In the genomic region with DNA sequence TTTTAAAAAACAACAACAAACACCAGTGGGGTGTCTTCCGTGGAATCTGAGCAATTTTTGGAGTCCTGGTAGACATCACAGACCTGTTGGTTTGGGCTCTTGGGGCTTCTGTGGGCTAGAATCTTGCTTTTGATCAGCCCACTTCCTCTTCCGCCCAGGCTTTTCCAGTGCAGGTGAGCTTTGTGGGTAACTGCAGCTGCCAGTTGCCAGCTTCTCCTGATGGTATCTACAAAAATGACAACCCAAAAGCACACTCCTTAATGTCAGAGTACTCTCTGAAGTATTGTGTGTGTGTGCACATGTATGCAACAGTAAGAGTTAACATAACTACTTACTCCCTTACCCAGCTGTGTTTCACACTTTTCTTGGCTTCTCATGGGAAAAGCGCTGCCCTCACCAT, we compare ENCODE assay signal across 29 mouse cellular contexts. TPM values are rescaled to one million over a fixed set of nuclear protein-coding genes. Genes with fewer than 3 reads are reported as not detected.
DNase-seq lines count a peak whose midpoint lies in the region; ATAC-seq and TF ChIP-seq lines count a peak whose summit lies in the region.
"Had no signal": no experiment of that assay in that cellular context is flagged by ENCODE, and none has a peak within 500 bp of the region (broad histone marks: within the 10 kb centered on the region; RNA-seq: fewer than 3 reads in every experiment).

No protein-coding gene starts in this region.

- H3K27ac ChIP-seq in forebrain, postnatal 0 days (ENCODE audit: low read depth, low read length): no peak overlapping the region
- no peak overlapping the region for H3K27ac ChIP-seq in forebrain, embryonic 10.5 days
- H3K27ac ChIP-seq: embryonic facial prominence, embryonic 13.5 days; forebrain, embryonic 15.5 days; hindbrain, embryonic 14.5 days; midbrain, embryonic 10.5 days; neural tube, embryonic 12.5 days had no signal

- TF ChIP-seq CTCF in forebrain, postnatal 0 days (IDR thresholded peaks at IDR 0.05; ENCODE audit: low read depth): no peak

- no peaks in the 10 kb centered on the region for H3K9me3 ChIP-seq in forebrain, postnatal 0 days (ENCODE audit: low read length)
- H3K9me3 ChIP-seq in forebrain, embryonic 10.5 days: no peaks in the 10 kb centered on the region
- H3K9me3 ChIP-seq: embryonic facial prominence, embryonic 13.5 days; forebrain, embryonic 15.5 days; heart, embryonic 12.5 days had no signal

- H3K36me3 ChIP-seq in forebrain, postnatal 0 days (ENCODE audit: insufficient read depth): peaks cover 4% of the 10 kb centered on the region
- H3K36me3 ChIP-seq in forebrain, embryonic 10.5 days (replicated peaks): peaks cover 64% of the 10 kb centered on the region

- DNase-seq in A20 (ENCODE audit: low read depth, low spot score): peak; percentile 31
- DNase-seq in thymus, postnatal 10 days (ENCODE audit: low spot score in 2 of 2): peak; percentile 82 to 83
- no peak for DNase-seq in forebrain, postnatal 0 days
- no peak for DNase-seq in embryo, embryonic 11 days
- DNase-seq in forebrain, embryonic 10.5 days (ENCODE audit: extremely low spot score, low spot score): no peak
- DNase-seq: adrenal gland, adult 2 months; cerebellum, adult 9-11 months; lung, embryonic 14.5 days; lung, postnatal 4 days; right cerebral cortex, adult 18-20 months had no signal

- peak; percentile 96 for ATAC-seq in CD4-positive, CD25-positive, alpha-beta regulatory T cell, adult 4 months
- ATAC-seq in inflammation-experienced regulatory T-cells, adult 6 months: peak; percentile 95
- ATAC-seq in forebrain, postnatal 0 days: no peak
- ATAC-seq: forebrain, embryonic 15.5 days; intestine, postnatal 0 days had no signal

- H3K4me2 ChIP-seq in forebrain, postnatal 0 days (ENCODE audit: low read depth): no peak overlapping the region
- H3K4me2 ChIP-seq: embryonic facial prominence, embryonic 13.5 days; forebrain, embryonic 15.5 days; heart, embryonic 12.5 days; hindbrain, embryonic 14.5 days; liver, embryonic 11.5 days; lung, embryonic 14.5 days; neural tube, embryonic 12.5 days had no signal

- WGBS in forebrain, postnatal 0 days: 96% methylated on average over 3 of the region's 3 CpGs
- 91% methylated on average over 3 of the region's 3 CpGs for WGBS in forebrain, embryonic 10.5 days

- no peaks in the 10 kb centered on the region for H3K27me3 ChIP-seq in forebrain, postnatal 0 days (ENCODE audit: insufficient read depth, low read length)
- no peaks in the 10 kb centered on the region for H3K27me3 ChIP-seq in forebrain, embryonic 10.5 days (ENCODE audit: poor library complexity, severe bottlenecking)
- H3K27me3 ChIP-seq: embryonic facial prominence, embryonic 13.5 days; forebrain, embryonic 15.5 days; heart, embryonic 12.5 days; neural tube, embryonic 12.5 days had no signal

- no peaks in the 10 kb centered on the region for H3K4me1 ChIP-seq in forebrain, postnatal 0 days (ENCODE audit: insufficient read depth)
- no peaks in the 10 kb centered on the region for H3K4me1 ChIP-seq in forebrain, embryonic 10.5 days
- H3K4me1 ChIP-seq: embryonic facial prominence, embryonic 13.5 days; forebrain, embryonic 15.5 days; midbrain, embryonic 10.5 days; neural tube, embryonic 12.5 days had no signal

- H3K4me3 ChIP-seq in forebrain, postnatal 0 days (ENCODE audit: low read depth, low read length): no peak overlapping the region
- no peak overlapping the region for H3K4me3 ChIP-seq in forebrain, embryonic 10.5 days
- H3K4me3 ChIP-seq: embryonic facial prominence, embryonic 13.5 days; forebrain, embryonic 15.5 days; heart, embryonic 12.5 days; midbrain, embryonic 10.5 days; neural tube, embryonic 12.5 days had no signal

- no peak overlapping the region for H3K9ac ChIP-seq in forebrain, postnatal 0 days
- H3K9ac ChIP-seq: embryonic facial prominence, embryonic 13.5 days; forebrain, embryonic 15.5 days; heart, embryonic 12.5 days; hindbrain, embryonic 14.5 days; lung, embryonic 14.5 days; neural tube, embryonic 12.5 days had no signal

RNA-seq across cellular contexts. Expression of a gene that starts 7.6 kb away (rescaled TPM):
- polyA plus RNA-seq in CD4-positive, CD25-positive, alpha-beta regulatory T cell, adult 4 months (2017; shearing (Covaris generic)): under 1 TPM in 1 of 2 experiments, not detected in 1; 0.73 TPM
- under 1 TPM in 1 of 3 experiments, not detected in 2; 0.63 TPM for polyA plus RNA-seq in inflammation-experienced regulatory T-cells, adult 6 months (2017; shearing (Covaris generic))
- total RNA-seq in forebrain, postnatal 0 days (2014; rRNA removed): not detected in 2 replicates
- polyA plus RNA-seq in forebrain, postnatal 0 days (2015; fragmentation: Nextera tagmentation; extraction: Ambion mirVana): not detected in 2 replicates
- 0.50 and 0.63 TPM in 2 replicates for polyA plus RNA-seq in forebrain, embryonic 10.5 days (2016; fragmentation: Nextera tagmentation; extraction: Ambion mirVana)
- total RNA-seq: adrenal gland, adult 2 months; heart, postnatal 25 days; layer of hippocampus, postnatal 10 days had no signal
- polyA plus RNA-seq: adrenal gland, adult 2 months; C2C12; cortical plate, adult 2 months; gonadal fat pad, adult 2 months; hindbrain, embryonic 14.5 days; intestine, postnatal 0 days; large intestine, adult 2 months; limb, embryonic 11.5 days; liver, embryonic 11.5 days; lung, embryonic 14.5 days; small intestine, adult 2 months; urinary bladder, adult 2 months had no signal

RNA-seq across cellular contexts. Expression of a gene that starts 14.8 kb away (rescaled TPM):
- polyA plus RNA-seq in CD4-positive, CD25-positive, alpha-beta regulatory T cell, adult 4 months (2017; shearing (Covaris generic)): not detected
- not detected for polyA plus RNA-seq in inflammation-experienced regulatory T-cells, adult 6 months (2017; shearing (Covaris generic))
- total RNA-seq in forebrain, postnatal 0 days (2014; rRNA removed): not detected in 2 replicates
- 0.30 and 0.49 TPM in 2 replicates for polyA plus RNA-seq in forebrain, postnatal 0 days (2015; fragmentation: Nextera tagmentation; extraction: Ambion mirVana)
- polyA plus RNA-seq in forebrain, embryonic 10.5 days (2016; fragmentation: Nextera tagmentation; extraction: Ambion mirVana): not detected in 2 replicates
- total RNA-seq: layer of hippocampus, postnatal 10 days had no signal
- polyA plus RNA-seq: C2C12; embryonic facial prominence, embryonic 13.5 days; forebrain, embryonic 15.5 days; hindbrain, embryonic 14.5 days; limb, embryonic 11.5 days; liver, embryonic 11.5 days; midbrain, embryonic 10.5 days; neural tube, embryonic 12.5 days had no signal

RNA-seq across cellular contexts. Expression of a gene that starts 15.4 kb away (rescaled TPM):
- polyA plus RNA-seq in CD4-positive, CD25-positive, alpha-beta regulatory T cell, adult 4 months (2017; shearing (Covaris generic)): 1 to 10 TPM; 7.3 to 8.2 TPM
- 1 to 10 TPM; 6.2 to 6.9 (median 6.3) TPM for polyA plus RNA-seq in inflammation-experienced regulatory T-cells, adult 6 months (2017; shearing (Covaris generic))
- total RNA-seq in forebrain, postnatal 0 days (2014; rRNA removed): 3.6 and 6.5 TPM in 2 replicates
- 4.8 and 6.4 TPM in 2 replicates for polyA plus RNA-seq in forebrain, postnatal 0 days (2015; fragmentation: Nextera tagmentation; extraction: Ambion mirVana)
- 17.9 and 18.4 TPM in 2 replicates for polyA plus RNA-seq in forebrain, embryonic 10.5 days (2016; fragmentation: Nextera tagmentation; extraction: Ambion mirVana)

RNA-seq across cellular contexts. Expression of a gene that starts 15.5 kb away (rescaled TPM):
- 10 to 100 TPM; 29.0 to 43.3 TPM for polyA plus RNA-seq in CD4-positive, CD25-positive, alpha-beta regulatory T cell, adult 4 months (2017; shearing (Covaris generic))
- 10 to 100 TPM; 26.0 to 43.4 (median 28.2) TPM for polyA plus RNA-seq in inflammation-experienced regulatory T-cells, adult 6 months (2017; shearing (Covaris generic))
- total RNA-seq in forebrain, postnatal 0 days (2014; rRNA removed): 44.2 and 62.5 TPM in 2 replicates
- 38.9 and 46.9 TPM in 2 replicates for polyA plus RNA-seq in forebrain, postnatal 0 days (2015; fragmentation: Nextera tagmentation; extraction: Ambion mirVana)
- polyA plus RNA-seq in forebrain, embryonic 10.5 days (2016; fragmentation: Nextera tagmentation; extraction: Ambion mirVana): 51.8 and 55.2 TPM in 2 replicates

RNA-seq across cellular contexts. Expression of a gene that starts 43.0 kb away (rescaled TPM):
- 10 to 100 TPM; 18.9 to 19.2 TPM for polyA plus RNA-seq in CD4-positive, CD25-positive, alpha-beta regulatory T cell, adult 4 months (2017; shearing (Covaris generic))
- 10 to 100 TPM in 2 of 3 experiments, 1 to 10 TPM in 1; 9.1 to 18.5 (median 14.7) TPM for polyA plus RNA-seq in inflammation-experienced regulatory T-cells, adult 6 months (2017; shearing (Covaris generic))
- 81.0 and 93.3 TPM in 2 replicates for total RNA-seq in forebrain, postnatal 0 days (2014; rRNA removed)
- 41.0 and 47.6 TPM in 2 replicates for polyA plus RNA-seq in forebrain, postnatal 0 days (2015; fragmentation: Nextera tagmentation; extraction: Ambion mirVana)
- polyA plus RNA-seq in forebrain, embryonic 10.5 days (2016; fragmentation: Nextera tagmentation; extraction: Ambion mirVana): 61.8 and 64.6 TPM in 2 replicates

Comparison
In these comparisons a context has a peak if more than half of its experiments do, and no peak if none do; other contexts are left out.
1. DNase-seq: peak in A20 (single experiment) and thymus, postnatal 10 days (2 of 2); none in forebrain, postnatal 0 days (single experiment), embryo, embryonic 11 days (single experiment) and forebrain, embryonic 10.5 days (single experiment).